Mouse (Mus musculus): ENCODE measurements around the gene Glb1. TPM values are rescaled to one million over a fixed set of nuclear protein-coding genes. Genes with fewer than 3 reads are reported as not detected.
"Not testable (repeated sequence)": the region's sequence is repeated elsewhere in the genome, so short reads cannot be mapped to it uniquely, and the experiment has no call there.

Gene Glb1
- total RNA-seq, 2 experiments from 2014 or later = 26.7 to 30.3 TPM

DNA sequence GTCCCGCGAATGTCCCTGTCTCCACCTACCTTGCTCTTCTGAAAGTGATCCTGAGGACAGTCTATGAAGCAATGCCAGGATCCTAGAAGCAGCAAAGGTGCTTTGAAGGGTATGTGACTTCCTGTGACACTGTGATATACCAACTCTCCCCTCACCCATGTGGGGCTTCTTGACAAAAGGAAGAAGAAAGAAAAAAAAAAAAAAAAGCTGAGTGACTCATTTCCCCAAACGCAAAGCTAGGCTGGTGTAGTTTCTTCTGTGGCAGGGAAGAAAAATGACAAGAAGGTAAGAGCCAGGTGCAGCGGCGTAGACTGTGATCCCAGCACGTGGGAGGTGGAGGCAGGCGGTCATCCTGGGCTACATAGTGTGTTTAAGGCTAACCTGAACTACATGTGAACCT, 95.6 kb downstream of the Glb1 start:
- no peak for DNase-seq
- intact Hi-C loops (cut with DNase I) = no loop called here

DNA sequence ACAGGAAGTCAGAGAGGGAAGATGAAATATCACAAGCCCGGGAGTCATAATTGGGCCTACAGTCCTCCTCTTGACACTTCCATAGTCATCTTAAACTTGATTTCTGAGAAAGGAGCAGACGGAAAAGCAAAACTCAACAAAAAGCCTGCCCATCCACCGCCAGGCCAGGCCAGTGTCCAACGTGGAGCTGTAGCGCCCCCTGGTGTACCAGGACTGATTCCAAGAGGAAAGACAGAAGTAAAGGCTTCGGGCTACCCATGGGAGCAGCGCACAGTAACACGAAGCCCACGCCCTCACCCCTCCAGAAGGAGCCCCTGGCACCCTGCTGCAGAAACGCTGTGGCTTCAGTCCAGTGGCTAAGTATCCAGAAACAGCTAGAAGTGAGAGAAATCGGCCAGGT, 97.3 kb downstream of the Glb1 start:
- intact Hi-C loops (cut with DNase I) = no loop called here

DNA sequence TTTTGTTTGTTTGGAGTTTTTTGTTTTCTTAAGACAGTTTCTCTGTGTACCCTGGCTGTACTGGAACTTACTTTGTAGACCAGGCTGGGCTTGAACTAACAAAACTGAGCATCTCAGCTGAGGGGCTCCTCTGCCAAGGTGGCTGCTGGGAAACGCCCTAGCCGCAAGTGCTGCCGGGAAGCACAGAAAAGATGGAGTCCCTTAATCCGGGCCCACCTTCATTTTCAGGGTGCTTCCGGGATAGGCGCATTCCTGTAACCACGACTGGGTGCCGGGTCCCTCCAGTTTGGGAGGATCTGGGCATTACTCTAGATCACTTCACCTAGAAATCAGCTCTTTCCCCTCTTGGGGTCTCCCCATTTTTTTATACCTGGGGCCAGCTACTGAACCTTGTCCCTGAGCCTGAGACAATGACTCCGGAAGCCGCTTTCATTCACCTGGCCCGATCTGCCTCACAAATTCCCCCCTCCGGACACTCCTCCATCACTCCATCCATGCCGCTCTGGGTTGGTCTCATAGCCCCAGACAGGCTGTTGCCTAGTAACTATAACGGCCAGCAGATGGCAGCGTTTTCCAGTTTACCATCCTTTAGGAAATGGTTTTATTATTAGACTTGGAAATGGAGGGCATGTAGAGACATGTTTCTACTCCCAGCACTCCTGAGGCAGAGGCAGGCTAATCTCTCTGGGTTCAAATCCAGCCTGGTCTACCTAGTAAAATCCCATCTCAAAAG, 99.1 kb downstream of the Glb1 start:
- peak; percentile 64 for DNase-seq
- intact Hi-C loops (cut with DNase I) = loop anchor here (5.0 kb wide), 1 partner anchor 82 kb away; no protein-coding TSS in a partner anchor

More for the DNA sequence above, 97.3 kb downstream of the Glb1 start:
- peak; percentile 91 for DNase-seq

GRCm38 (mm10) chr9:114501111-114501510, 100.2 kb downstream of the Glb1 start:
- DNase-seq = no peak
- intact Hi-C loops (cut with DNase I) = loop anchor here (5.0 kb wide), 1 partner anchor 81 kb away; no protein-coding TSS in a partner anchor

- no peak for DNase-seq
- intact Hi-C loops (cut with DNase I) = loop anchor here (5.0 kb wide), 1 partner anchor 80 kb away; no protein-coding TSS in a partner anchor
Measured at GRCm38 (mm10) chr9:114501913-114502312, 101.0 kb downstream of the Glb1 start.

- intact Hi-C loops (cut with DNase I) = loop anchor here (5.0 kb wide), 1 partner anchor 79 kb away; no protein-coding TSS in a partner anchor
- no peak for DNase-seq
Measured at GRCm38 (mm10) chr9:114502711-114503427, 102.0 kb downstream of the Glb1 start.

GRCm38 (mm10) chr9:114504816-114505215, 103.9 kb downstream of the Glb1 start, which contains the start of gene Ccr4:
Ccr4 (minus strand) TSS chr9:114504916.
- intact Hi-C loops (cut with DNase I) = loop anchor here (5.0 kb wide), 1 partner anchor 77 kb away; no protein-coding TSS in a partner anchor
- DNase-seq = no peak

- intact Hi-C loops (cut with DNase I) = no loop called here
- DNase-seq = no peak
Measured at GRCm38 (mm10) chr9:114506564-114506963, 105.7 kb downstream of the Glb1 start.

GRCm38 (mm10) chr9:114507421-114507820, 106.5 kb downstream of the Glb1 start:
- DNase-seq = no peak
- intact Hi-C loops (cut with DNase I) = no loop called here

DNA sequence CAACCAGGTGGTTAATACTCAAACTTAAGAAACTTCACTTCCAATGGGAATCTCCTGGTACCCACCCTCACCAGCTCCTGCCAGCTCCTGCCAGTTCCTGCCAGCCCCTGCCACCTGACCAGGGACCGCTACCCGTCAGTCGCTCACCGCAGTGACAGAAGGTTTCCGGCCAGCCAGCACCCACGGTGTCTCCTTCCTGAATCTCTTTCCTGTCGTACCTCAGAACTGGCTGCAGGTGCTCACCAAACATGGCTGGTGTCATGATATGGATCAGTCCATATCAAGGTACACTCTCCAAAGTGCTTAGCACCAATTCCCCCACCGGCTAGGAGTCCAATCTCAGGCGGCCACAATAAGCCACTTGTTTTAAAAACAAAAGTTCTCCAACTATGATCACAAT, 108.9 kb downstream of the Glb1 start:
- intact Hi-C loops (cut with DNase I) = no loop called here

DNA sequence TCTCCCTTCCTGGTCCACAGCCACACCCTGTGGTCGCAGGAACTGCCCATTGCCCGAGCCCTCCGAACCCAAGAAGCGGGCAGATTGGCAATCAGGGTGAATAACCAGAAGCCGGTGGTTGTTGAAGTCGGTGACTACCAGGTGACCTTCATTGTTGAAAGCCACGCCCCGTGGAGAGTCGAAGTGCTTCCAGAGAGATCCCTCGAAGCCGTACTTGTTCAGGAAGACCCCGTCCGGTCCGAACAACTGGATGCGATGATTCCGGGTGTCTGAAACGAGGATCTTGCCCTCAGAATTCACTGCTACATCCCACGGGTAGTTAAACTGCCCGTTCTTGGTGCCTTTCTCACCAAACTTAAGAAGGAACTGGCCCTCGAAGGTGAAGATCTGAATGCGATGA, 112.0 kb downstream of the Glb1 start:
- no peak for DNase-seq
- intact Hi-C loops (cut with DNase I) = no loop called here

More for the DNA sequence above, 108.9 kb downstream of the Glb1 start:
- no peak for DNase-seq

- DNase-seq = no peak
- intact Hi-C loops (cut with DNase I) = no loop called here
Measured at GRCm38 (mm10) chr9:114515364-114515763, 114.5 kb downstream of the Glb1 start, which contains the start of gene C130032M10Rik. C130032M10Rik (plus strand) TSS chr9:114515697.

DNA sequence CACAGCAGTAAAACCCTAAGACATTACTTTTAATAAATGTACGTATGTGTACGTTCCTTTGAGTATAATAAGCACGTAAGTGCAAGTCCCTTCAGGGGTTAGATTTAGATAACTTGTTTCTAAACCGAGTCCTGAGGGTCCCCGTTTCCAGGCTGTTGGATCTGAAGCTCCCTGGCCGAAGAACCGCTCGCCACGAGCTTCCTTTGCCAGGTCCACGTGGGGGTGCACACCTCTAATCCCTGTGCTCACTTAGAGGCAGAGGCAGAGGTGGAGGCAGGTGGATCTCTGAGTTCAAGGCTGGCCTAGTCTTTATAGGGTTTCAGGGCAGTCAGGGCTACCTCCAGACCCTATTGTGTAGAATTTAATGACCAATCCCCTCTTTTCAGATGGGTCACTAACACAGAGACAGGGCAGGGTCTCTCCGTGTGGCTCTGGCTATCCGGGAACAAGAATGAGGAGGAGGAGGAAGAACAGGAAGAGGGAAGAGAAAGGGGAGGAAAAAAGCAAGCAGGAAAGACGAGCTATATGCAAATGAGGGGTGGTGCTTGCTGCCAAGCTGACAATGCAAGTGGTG, 117.1 kb downstream of the Glb1 start:
- intact Hi-C loops (cut with DNase I) = no loop called here
- DNase-seq = no peak

DNA sequence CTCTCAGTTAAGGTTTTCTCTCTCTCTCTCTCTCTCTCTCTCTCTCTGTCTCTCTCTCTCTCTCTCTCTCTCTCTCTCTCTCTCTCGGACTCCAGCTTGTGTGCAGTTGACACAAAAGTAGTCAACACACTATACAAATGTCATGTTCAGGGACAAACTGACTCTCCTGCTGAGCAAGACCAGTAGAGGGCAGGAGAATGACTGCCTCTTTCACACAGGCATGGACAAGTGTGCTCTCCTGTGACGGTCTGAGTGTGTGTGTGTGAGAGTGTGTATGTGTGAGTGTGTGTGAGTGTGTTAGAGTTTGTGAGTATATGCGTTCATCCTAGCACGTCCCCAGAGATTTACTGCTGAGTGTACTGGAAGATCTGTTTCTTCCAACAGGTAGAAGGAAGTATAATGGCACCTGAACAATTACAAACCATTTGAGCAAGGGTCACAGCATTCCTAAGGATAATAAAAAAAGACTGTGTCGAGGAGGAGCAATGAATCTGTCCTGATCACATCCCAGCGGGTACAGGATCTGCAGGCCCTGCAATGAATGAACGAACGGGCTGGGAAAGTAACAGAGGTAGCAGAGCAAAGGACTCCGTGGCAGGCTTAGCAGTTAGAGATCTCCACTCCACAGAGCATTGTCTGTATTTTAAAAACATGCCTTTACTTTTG, 118.1 kb downstream of the Glb1 start:
- intact Hi-C loops (cut with DNase I) = no loop called here
- no peak for DNase-seq

DNA sequence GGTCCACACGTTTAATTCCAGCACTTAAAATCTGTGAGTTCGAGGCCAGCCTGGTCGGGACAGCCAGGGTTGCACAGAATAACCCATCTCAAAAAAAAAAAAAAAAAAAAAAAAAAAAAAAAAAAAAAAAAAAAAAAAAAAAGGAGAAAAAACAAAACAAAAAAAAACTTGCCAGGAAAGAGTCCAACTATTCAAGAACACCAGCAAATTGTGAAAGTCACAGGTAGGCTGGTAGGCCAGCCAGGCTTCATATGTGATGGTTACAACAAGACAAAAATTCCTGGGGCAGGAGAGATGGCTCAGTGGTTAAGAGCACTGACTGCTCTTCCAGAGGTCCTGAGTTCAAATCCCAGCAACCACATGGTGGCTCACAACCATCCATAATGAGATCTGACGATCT, 119.7 kb downstream of the Glb1 start:
- DNase-seq; intact Hi-C loops (cut with DNase I): not testable (repeated sequence)

DNA sequence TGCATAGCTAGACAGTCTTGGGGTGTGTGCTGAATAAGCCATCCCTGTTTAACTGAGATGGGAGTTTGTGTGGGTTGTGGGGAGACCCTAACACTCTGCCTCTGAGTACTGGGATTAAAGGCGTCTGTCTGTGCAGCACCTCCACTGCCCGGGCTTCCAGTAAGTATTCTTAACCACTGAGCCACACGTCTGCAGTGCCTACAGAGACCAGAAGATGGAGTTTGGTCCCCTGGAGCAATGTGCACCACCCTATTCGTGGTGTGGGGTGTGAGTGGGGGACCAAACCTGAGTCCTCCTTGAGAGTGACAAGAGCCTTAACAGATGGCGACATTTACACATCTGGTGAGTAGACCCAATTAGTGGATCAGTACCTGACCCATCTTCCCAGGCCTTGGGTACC, 121.2 kb downstream of the Glb1 start:
- DNase-seq = no peak
- intact Hi-C loops (cut with DNase I) = no loop called here

DNA sequence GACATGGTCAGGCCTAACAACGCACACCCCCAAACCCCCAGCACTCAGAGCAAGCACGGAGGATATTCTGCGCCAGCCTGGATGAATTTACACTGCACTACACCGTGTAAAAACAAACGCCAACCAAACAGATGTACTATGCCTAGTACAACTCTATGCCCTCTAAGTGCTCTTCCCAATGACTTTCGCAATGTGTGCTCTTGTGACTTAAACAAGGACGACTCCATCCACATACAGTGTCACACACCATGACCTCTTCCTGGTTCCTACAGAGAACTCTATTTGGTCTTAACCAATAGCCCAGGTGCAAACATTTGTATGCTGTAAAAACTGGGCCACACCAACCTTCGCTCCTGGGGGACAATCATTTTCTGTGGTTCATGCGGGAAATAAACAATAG, 121.6 kb downstream of the Glb1 start:
- intact Hi-C loops (cut with DNase I) = no loop called here
- DNase-seq = no peak

All from left cerebral cortex, postnatal 4 days (tissue).